Mouse (Mus musculus) effector memory CD4-positive, alpha-beta T cell, adult 5 months (primary cell): ENCODE data around the gene Myo9b. TPM values are rescaled to one million over a fixed set of nuclear protein-coding genes. Genes with fewer than 3 reads are reported as not detected.

Experiments used
- polyA plus RNA-seq: library from polyadenylated mRNA; unstranded; fragments of 100-300 nt; shearing (Covaris generic); gene quantifications from one replicate; pipeline ENCODE4 v1.2.1, GENCODE M21; 2017

Myo9b gene
- 70.3 TPM for polyA plus RNA-seq

GRCm38 (mm10) chr8:71272286-71273150 lies at the start of gene Myo9b, which contains the start of gene Haus8:
Gene Myo9b, plus strand, starts transcription at chr8:71272714.
Gene Haus8, minus strand, starts transcription at chr8:71272934.

GRCm38 (mm10) chr8:71366771-71367528 lies 94.4 kb downstream of the Myo9b start, which contains the start of gene Use1:
Gene Use1, plus strand, starts transcription at chr8:71366848.

DNA sequence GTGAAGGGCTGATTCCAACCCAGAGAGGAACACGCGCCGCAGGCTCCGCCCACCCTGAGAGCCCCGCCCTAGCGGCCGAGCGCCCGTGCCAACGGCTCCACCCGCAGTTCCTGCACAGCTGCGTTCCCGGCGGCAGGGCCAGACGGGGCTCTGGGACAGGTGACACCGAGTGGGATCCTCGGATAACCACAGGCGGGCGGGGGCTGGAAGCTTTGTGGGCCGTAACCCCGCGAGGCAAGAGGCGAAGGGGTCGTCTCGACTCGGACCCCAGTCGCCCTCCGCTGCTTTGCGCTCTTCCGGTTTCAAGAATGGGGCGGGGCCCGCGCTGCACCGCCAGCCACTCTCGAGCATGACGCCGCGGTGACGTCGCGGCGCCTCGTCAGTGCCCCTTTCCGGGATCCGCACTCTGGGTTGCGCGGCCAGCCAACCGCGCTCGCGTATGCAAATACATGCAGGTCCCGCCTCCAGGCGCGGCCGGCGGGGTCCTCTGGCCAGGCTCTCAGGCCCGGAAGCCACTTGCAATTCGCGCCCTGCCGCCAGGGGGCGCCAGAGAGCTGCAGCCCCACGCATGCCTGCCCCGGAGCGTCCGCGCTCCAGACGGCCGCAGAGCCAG lies 98.8 kb downstream of the Myo9b start, which contains the start of gene Ocel1:
Gene Ocel1 (plus strand): TSS at position 63 of the 613 bp plus-strand sequence.

GRCm38 (mm10) chr8:71381421-71381970 lies 109.0 kb downstream of the Myo9b start, which contains the start of gene Nr2f6:
Gene Nr2f6, minus strand, starts transcription at chr8:71381960.

GRCm38 (mm10) chr8:71395629-71396028 lies 123.1 kb downstream of the Myo9b start, which contains the start of gene Ushbp1:
Gene Ushbp1, minus strand, starts transcription at chr8:71395802.

DNA sequence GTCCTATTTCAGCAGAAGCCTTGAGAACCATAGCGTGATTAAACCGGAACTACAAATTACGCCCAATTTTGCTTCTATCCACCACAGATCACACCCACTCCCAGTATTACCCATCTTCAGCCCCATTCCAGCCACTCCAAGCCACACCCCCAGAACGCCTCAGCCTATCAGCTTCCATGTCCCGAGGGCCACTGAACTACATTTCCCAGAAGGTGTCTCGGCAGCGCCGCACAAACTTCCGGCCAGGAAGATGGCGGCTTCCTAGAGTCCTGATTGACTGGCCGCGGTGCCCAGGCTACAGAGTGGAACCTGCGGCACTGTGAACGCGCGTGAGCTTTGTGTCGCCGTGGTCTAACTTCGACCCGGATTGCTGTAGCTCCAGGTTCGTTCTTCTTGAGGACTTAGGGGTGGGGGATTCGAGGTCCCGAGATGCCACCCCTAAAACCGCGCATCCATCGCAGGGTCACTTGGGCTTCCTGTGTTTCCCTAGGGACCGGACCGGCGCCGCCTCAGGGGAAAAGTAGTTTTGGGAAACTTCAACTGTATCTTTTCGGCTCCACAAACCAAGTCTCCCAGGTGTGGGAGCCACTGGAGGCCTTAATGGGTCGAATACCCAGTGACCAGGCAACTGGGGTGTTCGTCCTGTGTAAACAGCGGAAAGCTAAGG lies 124.3 kb downstream of the Myo9b start, which contains the start of gene Babam1:
Gene Babam1 (plus strand): TSS at position 223 of the 667 bp plus-strand sequence.

DNA sequence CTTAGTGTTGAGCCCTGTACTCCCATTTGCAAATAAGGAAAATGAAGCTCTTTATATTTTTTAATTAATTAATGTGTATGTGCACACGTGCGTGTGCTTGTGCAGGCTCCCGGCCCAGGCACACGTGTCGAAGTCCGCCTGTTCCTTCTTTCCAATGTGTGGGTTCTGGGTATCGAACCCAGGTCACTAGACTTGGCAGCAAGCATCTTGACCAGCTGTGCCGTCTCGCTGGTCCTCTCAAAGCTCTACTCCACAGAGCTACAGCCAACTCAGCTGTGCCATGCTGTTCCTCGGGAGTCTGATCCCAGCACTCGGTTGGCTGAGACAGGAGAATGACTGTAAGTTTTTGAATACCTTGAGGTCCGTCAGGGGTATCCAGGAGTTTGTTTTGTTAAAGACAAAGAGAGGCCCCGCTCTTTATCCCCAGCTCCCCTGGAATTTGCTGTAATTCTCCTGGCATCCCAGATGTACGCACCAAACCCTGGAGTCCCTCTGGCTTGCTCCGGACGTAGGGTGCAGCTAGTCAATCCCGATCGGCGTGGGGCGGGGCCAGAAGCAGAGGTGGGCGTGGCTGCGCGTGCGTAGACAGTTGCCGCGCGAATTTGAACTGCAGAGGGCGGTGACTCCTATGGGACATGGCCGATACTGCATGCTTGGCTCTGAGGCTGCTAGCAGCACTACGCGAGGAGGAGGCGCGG lies 133.0 kb downstream of the Myo9b start, which contains the start of gene Ankle1:
Gene Ankle1 (plus strand): TSS at position 610 of the 698 bp plus-strand sequence.

Other genes with a start within 250 kb of the Myo9b start
- 16.4 TPM for gene Haus8, start 220 bp downstream of the Myo9b start, polyA plus RNA-seq
- gene Use1, start 94.1 kb downstream of the Myo9b start, polyA plus RNA-seq = 205 TPM
- gene Ocel1, start 98.6 kb downstream of the Myo9b start, polyA plus RNA-seq = 20.8 TPM
- 7.0 TPM for gene Nr2f6, start 109.2 kb downstream of the Myo9b start, polyA plus RNA-seq
- 0.09 TPM for gene Ushbp1, start 123.1 kb downstream of the Myo9b start, polyA plus RNA-seq
- 70.4 TPM for gene Babam1, start 124.1 kb downstream of the Myo9b start, polyA plus RNA-seq
- 0.52 TPM for gene Ankle1, start 133.3 kb downstream of the Myo9b start, polyA plus RNA-seq
- gene Abhd8, start 190.9 kb downstream of the Myo9b start, polyA plus RNA-seq = 103 TPM
- gene Mrpl34, start 192.2 kb downstream of the Myo9b start, polyA plus RNA-seq = 23.3 TPM
- 138 TPM for gene Dda1, start 196.5 kb downstream of the Myo9b start, polyA plus RNA-seq
- gene Ano8, start 213.2 kb downstream of the Myo9b start, polyA plus RNA-seq = 15.7 TPM
- 4.0 TPM for gene Gtpbp3, start 215.4 kb downstream of the Myo9b start, polyA plus RNA-seq
- gene Plvap, start 239.0 kb downstream of the Myo9b start, polyA plus RNA-seq = not detected